Mouse (Mus musculus) urinary bladder, postnatal 25 days (tissue): ENCODE results near the gene Scgb1b29.
"Not testable (repeated sequence)": the region's sequence is repeated elsewhere in the genome, so short reads cannot be mapped to it uniquely, and the experiment has no call there.

ENCODE experiments used
- DNase-seq: peaks from one replicate; pipeline ENCODE4 v3.0.0; 2022; ENCODE audit warnings: low spot score

The Scgb1b29 gene

DNA sequence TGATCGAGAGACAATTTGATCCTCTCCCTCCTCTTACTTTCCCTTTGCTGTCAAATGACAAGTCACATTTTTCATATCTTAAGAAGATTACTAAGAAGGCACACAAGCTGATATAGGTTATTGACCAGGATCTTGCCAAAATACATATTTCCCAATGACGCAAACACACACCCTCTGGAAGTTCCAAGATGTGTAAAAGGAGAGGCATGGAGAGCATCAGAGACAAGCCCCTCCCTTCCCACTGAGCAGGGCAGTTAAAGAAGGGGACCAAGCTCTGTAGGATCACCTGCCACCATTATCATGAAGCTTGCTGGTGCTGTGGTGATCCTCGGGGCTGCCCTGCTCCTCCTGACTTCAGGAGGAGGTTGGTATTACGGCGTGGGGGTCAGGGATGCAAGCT is at the start of gene Scgb1b29:
TSS of gene Scgb1b29 (plus strand) at position 301 of the 400 bp plus-strand sequence.
- DNase-seq = not testable (repeated sequence)

DNA sequence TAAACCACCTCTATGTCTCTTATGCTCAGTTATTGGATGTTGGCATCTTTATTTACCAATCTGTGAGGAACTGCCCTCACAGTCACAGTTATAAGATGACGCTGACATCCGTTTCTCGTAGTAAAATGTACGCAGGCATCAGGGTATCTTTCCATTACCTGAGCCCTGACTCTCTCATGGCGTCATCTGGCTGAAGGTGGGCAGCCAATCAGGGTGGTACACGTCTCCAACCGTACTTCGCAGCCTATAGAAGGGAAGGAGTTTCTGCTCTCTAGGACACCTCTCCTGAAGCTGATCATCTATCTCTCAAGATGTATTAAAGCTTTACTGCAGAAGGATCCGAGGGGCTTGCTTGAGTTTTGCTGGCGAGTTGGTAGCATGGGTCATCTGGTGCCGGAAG is 12.7 kb upstream of the Scgb1b29 start:
- not testable (repeated sequence) for DNase-seq
